Mouse (Mus musculus) liver, embryonic 14.5 days (tissue): ENCODE data around the gene Tspo. TPM values are rescaled to one million over a fixed set of nuclear protein-coding genes. Genes with fewer than 3 reads are reported as not detected.

Experiments used
- ATAC-seq: fragments of 200-750 bp; cut with Nextera tagmentation; 2 replicates; pipeline ENCODE4 v1.8.0; 2017; ENCODE audit warnings: moderate number of reproducible peaks, mild to moderate bottlenecking, moderate library complexity; ENCODE audit not compliant: insufficient read depth
- DNase-seq, 3 experiments: peaks; one replicate each; pipeline ENCODE4 v3.0.0-alpha.2; 2012 to 2013; ENCODE audit warnings: low read depth in 3 of 3, low spot score in 3 of 3
- H3K27ac ChIP-seq: fragments of 300-500 bp; sonication (generic); 2 replicates; pipeline ENCODE4 v1.5.1; 2014; ENCODE audit warnings: moderate library complexity, mild to moderate bottlenecking, control low read depth, inconsistent platforms
- H3K27me3 ChIP-seq: fragments of 300-500 bp; sonication (generic); 2 replicates; pipeline ENCODE4 v1.6.1; 2014; ENCODE audit warnings: mild to moderate bottlenecking, low read length, moderate library complexity; ENCODE audit not compliant: control insufficient read depth, insufficient read depth
- H3K36me3 ChIP-seq: fragments of 300-500 bp; sonication (generic); replicated peaks from 2 replicates; pipeline ENCODE4 v1.6.1; 2014; ENCODE audit warnings: low read depth; ENCODE audit not compliant: control insufficient read depth, insufficient read depth
- H3K4me1 ChIP-seq, 2 experiments: fragments of 200-500 bp in 1 of 2; fragments of 300-500 bp in 1 of 2; sonication (generic) in 1 of 2; replicated peaks; 2 replicates each; pipeline ENCODE4 v1.6.1; 2012 to 2014; ENCODE audit warnings: antibody characterized with exemption in 1 of 2, inconsistent platforms in 1 of 2, low read length in 1 of 2; ENCODE audit not compliant: control insufficient read depth in 2 of 2, insufficient read depth in 2 of 2
- H3K4me2 ChIP-seq: fragments of 300-500 bp; sonication (generic); 2 replicates; pipeline ENCODE4 v1.6.1; 2014; ENCODE audit warnings: low read depth, mild to moderate bottlenecking, control low read depth, moderate library complexity
- H3K4me3 ChIP-seq, 2 experiments: fragments of 200-500 bp in 1 of 2; fragments of 300-500 bp in 1 of 2; sonication (generic) in 1 of 2; 2 replicates each; pipeline ENCODE4 v1.5.1; 2012 to 2014; ENCODE audit warnings: low read depth in 2 of 2, low read length in 2 of 2, mild to moderate bottlenecking in 2 of 2, control low read depth in 1 of 2, inconsistent platforms in 1 of 2, moderate library complexity in 1 of 2; ENCODE audit not compliant: insufficient read depth in 1 of 2
- H3K9ac ChIP-seq: fragments of 300-500 bp; sonication (generic); replicated peaks from 2 replicates; pipeline ENCODE4 v1.6.1; 2014; ENCODE audit warnings: mild to moderate bottlenecking, control low read depth, moderate library complexity
- H3K9me3 ChIP-seq: fragments of 300-500 bp; sonication (generic); 2 replicates; pipeline ENCODE4 v1.6.1; 2016; ENCODE audit warnings: low read length, mixed read lengths; ENCODE audit not compliant: control insufficient read depth
- CTCF ChIP-seq: IDR thresholded peaks from 2 replicates; pipeline ENCODE4 v1.5.1; 2016; ENCODE audit warnings: antibody characterized with exemption, low read depth, control low read depth
- EP300 ChIP-seq: IDR thresholded peaks from 2 replicates; pipeline ENCODE4 v1.6.1; 2016; ENCODE audit warnings: antibody characterized with exemption, low read depth
- WGBS: fragments of 180-500 bp; shearing (Covaris S2); extraction: QIAGEN DNeasy Blood & Tissue Kit; methylation state at CpG from one replicate; pipeline ENCODE4 v1.1.7; 2014; ENCODE audit not compliant: insufficient replicate concordance; 5-methylcytosine and 5-hydroxymethylcytosine counted together
- polyA plus RNA-seq, 2 experiments: library from polyadenylated mRNA; depleted of rRNA in 1 of 2; stranded (reverse) in 1 of 2; unstranded in 1 of 2; fragments of >200 nt; fragmentation: Nextera tagmentation in 1 of 2; extraction: Ambion mirVana in 1 of 2; gene quantifications; 2 replicates each; pipeline versions ENCODE4 v1.2.1 to v1.2.3; 2012 to 2014

The Tspo gene
- polyA plus RNA-seq, 2 experiments = 98.4 to 246 TPM

DNA sequence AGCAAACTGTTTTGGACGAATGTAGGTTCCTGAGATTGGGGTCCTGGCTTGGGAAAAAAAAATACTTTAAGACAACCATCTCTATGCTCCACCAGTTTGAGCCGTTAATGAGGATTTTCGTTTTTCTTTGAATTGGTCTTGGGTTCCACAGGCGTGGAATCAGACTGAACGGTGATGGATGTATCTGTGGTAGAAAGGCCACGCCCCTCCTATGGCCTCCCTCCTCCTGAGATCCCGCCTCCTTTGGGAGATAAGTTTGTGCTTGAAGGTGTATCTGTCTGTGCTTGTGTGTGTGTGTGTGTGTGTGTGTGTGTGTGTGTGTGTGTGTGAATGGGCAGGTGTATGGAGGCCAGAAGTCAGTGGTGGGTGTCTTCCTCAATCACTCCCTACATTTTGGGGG is 30.8 kb upstream of the Tspo start:
- H3K9ac ChIP-seq = no peak overlapping the region
- H3K27ac ChIP-seq = no peak overlapping the region
- H3K36me3 ChIP-seq = no peaks in the 10 kb centered on the region
- H3K27me3 ChIP-seq = peaks cover 28% of the 10 kb centered on the region
- DNase-seq = no peak
- no peak overlapping the region for H3K4me2 ChIP-seq
- ATAC-seq = no peak
- 55% methylated on average over 7 of the region's 7 CpGs for WGBS
- H3K9me3 ChIP-seq = no peaks in the 10 kb centered on the region
- H3K4me3 ChIP-seq = no peak overlapping the region
- TF ChIP-seq CTCF (no peak), EP300 (no peak)
- H3K4me1 ChIP-seq = no peaks in the 10 kb centered on the region

DNA sequence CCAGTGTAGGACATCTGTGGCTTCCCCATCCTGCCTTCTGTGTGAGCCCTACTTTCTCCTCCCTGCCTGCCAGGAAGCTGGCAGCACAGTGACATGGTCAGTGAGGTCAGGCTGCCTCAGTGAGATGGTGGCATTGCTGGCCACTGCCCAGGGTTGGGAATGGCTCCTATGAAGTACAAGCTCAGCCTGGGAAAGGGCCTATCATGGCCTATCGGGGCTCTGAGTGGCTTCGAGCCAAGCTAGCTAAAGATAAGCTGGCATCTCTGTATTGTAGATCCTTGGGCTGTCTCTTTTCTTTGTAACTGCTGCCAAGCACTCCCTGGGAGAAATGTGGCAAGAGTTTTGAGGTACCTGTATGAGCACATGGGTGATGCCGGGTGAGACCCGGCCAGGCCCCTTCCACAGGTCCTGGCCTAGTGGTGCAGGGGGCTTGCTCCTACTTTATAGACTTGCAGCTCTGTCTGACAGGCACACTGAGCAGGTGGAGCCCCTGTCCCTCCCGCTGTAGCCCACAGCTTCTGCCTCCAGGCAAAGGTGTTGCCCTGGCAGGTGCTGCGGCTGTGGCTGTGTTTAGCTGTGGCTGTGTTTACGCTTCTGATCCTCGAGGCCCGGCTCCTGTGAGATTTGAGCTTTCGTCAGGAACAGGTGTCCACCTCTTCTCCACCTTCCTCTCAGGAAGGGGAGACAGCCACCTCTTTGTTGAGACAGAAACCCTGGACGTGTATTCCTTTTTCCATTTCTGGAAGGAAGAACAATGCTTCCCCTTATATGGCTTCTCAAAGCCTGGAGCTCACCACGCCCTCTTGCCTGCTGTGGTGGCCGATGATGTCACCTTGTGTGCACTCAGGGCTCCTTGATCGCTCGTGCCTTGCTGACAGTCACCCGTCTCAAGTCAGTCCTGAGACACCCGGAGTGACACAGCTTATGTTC is 28.2 kb upstream of the Tspo start:
- no peak for ATAC-seq

DNA sequence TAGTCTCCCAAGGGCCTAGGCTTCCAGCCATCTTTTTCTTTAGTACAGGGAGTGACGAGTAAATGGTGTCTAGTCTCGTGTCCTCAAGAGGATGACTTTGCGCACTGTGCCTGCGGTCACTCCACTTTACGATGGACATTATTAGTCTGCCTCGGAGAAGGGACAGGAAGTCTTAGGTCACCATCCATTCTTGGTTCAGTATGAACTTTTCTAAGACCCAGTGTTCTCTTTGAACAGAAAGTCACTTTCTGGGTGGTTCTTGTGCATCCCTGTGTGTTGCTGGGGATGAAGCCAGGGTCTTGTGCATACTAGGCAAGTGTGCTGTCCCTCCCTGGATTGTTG is 27.5 kb upstream of the Tspo start:
- Histone ChIP-seq H3K4me3 (no peak overlapping the region), H3K36me3 (no peaks in the 10 kb centered on the region), H3K27me3 (no peaks in the 10 kb centered on the region; the same call in none of the 2 replicates), H3K4me1 (0 out of 4 replicates have a peak, but pooled peaks cover 0 to 2% of the 10 kb centered on the region in 2 experiments), H3K9me3 (no peaks in the 10 kb centered on the region), H3K27ac (no peak overlapping the region), H3K9ac (no peak overlapping the region), H3K4me2 (no peak overlapping the region)
- TF ChIP-seq EP300 = no peak
- TF ChIP-seq CTCF = no peak
- 59% methylated on average over 6 of the region's 6 CpGs for WGBS
- DNase-seq (no peak), ATAC-seq (no peak)

More for the DNA sequence above, 28.2 kb upstream of the Tspo start:
- Histone ChIP-seq H3K9ac (no peak overlapping the region), H3K4me3 (no peak overlapping the region), H3K27ac (no peak overlapping the region), H3K9me3 (no peaks in the 10 kb centered on the region), H3K27me3 (peaks cover 6% of the 10 kb centered on the region), H3K4me1 (0 out of 4 replicates have a peak, but pooled peaks cover 0 to 1% of the 10 kb centered on the region in 2 experiments), H3K36me3 (no peaks in the 10 kb centered on the region), H3K4me2 (no peak overlapping the region)
- WGBS = 55% methylated on average over 17 of the region's 17 CpGs
- TF ChIP-seq CTCF = no peak
- no peak for TF ChIP-seq EP300
- no peak for DNase-seq

DNA sequence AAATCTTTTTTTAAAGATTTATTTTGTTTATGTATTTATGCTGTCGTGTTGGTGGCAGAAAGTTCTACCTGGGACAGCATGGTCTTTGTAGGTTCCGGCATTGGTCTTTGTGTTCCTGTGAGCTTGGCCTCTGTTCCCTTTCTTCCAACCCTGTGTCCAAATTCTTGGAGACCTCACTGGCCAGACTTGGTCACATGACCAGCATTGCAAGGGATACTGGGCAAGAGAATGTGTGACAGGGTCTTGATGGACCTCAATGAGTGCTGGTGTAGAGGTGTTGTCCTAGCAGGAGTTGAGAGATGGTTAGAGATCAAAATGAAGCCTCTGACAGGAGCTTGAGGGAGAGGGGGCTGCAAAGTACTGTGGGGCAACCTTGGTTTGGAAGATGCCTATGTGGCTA is 24.5 kb upstream of the Tspo start:
- Histone ChIP-seq H3K4me3 (no peak overlapping the region), H3K36me3 (no peaks in the 10 kb centered on the region), H3K9ac (no peak overlapping the region), H3K4me2 (no peak overlapping the region), H3K4me1 (0 out of 4 replicates have a peak, but pooled peaks cover 0 to 2% of the 10 kb centered on the region in 2 experiments), H3K27ac (no peak overlapping the region), H3K9me3 (no peaks in the 10 kb centered on the region), H3K27me3 (no peaks in the 10 kb centered on the region; the same call in 1 of the 2 replicates)
- ATAC-seq (no peak), DNase-seq (no peak)
- WGBS = 76% methylated on average over 2 of the region's 2 CpGs
- no peak for TF ChIP-seq CTCF
- no peak for TF ChIP-seq EP300

DNA sequence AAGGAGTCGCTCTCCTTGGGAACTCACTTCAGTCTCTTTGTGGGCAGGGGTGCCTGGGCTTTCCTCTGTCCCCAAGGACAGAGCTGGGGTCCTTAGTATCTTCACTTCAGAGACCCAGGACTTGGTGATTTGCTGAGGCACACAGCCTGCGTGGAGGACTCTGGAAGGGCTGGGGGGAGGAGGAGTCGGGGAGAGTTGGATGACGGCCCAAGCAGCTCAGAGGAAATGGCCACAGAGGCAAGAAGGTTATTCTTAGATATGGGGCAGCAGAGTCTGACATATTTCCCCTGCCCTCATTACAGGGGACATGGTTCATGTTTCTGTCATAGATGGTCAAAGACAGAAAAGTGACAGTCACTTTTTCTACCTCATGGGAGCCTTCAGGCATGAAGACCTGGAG is 23.5 kb upstream of the Tspo start:
- H3K27me3 ChIP-seq = no peaks in the 10 kb centered on the region; the same call in 1 of the 2 replicates
- H3K4me1 ChIP-seq = 0 out of 4 replicates have a peak, but pooled peaks cover 0 to 2% of the 10 kb centered on the region in 2 experiments
- 40% methylated on average over 4 of the region's 4 CpGs for WGBS
- no peak for ATAC-seq
- H3K36me3 ChIP-seq = no peaks in the 10 kb centered on the region
- no peak overlapping the region for H3K27ac ChIP-seq
- no peak overlapping the region for H3K4me3 ChIP-seq
- no peak for TF ChIP-seq EP300
- TF ChIP-seq CTCF = no peak
- no peak overlapping the region for H3K9ac ChIP-seq
- H3K9me3 ChIP-seq = no peaks in the 10 kb centered on the region
- DNase-seq = no peak
- H3K4me2 ChIP-seq = no peak overlapping the region
